Mouse (Mus musculus) cerebellum, adult (tissue): ENCODE data around the gene Nlgn2.
A peak's percentile ranks its signal among the peaks of the same experiment; 100 is the strongest.

Experiments used
- ATAC-seq: cut with Nextera tagmentation; 2 replicates; pipeline ENCODE4 v1.9.2; 2017; ENCODE audit warnings: mild to moderate bottlenecking, moderate library complexity, mixed read lengths; ENCODE audit not compliant: insufficient number of reproducible peaks, low FRiP score, low TSS enrichment

Gene Nlgn2

GRCm38 (mm10) chr11:69799394-69800137 is 38.0 kb downstream of the Nlgn2 start:
- ATAC-seq, result no peak

- ATAC-seq, result no peak
Observed at GRCm38 (mm10) chr11:69797924-69798323, 39.7 kb downstream of the Nlgn2 start.

GRCm38 (mm10) chr11:69795983-69796435 is 41.6 kb downstream of the Nlgn2 start:
- ATAC-seq, result no peak

DNA sequence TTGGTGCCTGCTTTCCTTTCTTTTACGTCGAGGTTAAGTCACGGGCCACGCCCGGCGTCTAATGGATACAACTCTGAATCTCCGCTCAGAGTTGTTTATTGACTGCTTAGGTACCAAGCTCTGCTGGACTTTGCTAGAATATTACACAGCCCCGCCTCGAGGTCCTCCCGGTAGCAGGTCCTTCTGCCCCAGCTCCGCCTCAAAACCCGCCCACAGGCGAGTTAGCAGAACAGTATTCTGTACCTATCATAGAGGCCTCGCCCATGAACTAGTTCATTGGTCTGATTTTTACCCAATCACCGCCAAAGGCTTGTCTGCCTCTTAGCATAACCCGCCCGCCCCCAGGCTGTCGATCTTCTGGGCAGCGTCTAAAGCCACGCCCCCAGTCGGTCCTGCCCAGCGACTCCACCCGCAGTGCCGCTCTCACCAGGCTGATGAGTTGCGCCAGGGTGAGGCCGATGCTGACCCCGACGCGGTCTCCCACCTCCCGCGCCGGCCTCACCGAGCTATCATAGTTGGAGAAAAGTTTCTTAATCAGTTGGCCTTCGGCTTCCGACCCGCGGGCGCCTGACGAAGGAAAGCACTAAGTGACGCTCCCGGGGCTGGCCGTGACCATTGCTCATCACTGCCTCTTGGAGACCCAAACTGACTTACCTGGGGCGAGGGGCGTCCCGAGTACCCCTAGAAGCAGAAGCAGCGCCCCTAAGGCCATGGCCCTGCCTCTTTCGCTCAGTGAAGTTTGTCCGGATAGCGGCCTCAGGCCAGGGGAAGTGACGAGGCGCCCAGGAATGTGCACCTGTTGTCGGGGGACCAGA is 42.2 kb downstream of the Nlgn2 start, which contains the start of gene Chrnb1:
Chrnb1 (minus strand) TSS at position 776 of the 815 bp plus-strand sequence.
- ATAC-seq, result peak; percentile 95

GRCm38 (mm10) chr11:69793429-69793828 is 44.2 kb downstream of the Nlgn2 start:
- no peak for ATAC-seq

GRCm38 (mm10) chr11:69791420-69791819 is 46.2 kb downstream of the Nlgn2 start:
- ATAC-seq, result no peak

- no peak for ATAC-seq
Observed at GRCm38 (mm10) chr11:69789431-69789830, 48.2 kb downstream of the Nlgn2 start.

DNA sequence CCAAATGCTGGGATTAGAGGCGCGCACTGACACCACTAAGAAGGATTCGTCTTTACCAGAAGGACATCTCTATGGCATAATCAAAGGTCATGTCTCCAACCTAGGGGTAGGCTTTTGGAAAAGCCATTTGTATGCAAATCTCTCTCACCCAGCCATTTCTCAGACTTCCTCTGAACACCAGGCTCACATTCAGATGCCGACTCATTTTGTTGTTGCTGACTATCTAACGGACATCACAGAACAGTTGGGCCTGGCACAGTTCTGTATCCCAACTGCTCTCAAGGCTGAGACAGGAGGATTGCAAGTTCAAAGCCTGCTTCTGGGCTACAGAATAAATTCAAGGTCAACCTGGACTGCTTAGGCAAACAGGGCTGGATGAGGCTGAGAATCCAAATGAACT is 50.3 kb downstream of the Nlgn2 start:
- no peak for ATAC-seq

DNA sequence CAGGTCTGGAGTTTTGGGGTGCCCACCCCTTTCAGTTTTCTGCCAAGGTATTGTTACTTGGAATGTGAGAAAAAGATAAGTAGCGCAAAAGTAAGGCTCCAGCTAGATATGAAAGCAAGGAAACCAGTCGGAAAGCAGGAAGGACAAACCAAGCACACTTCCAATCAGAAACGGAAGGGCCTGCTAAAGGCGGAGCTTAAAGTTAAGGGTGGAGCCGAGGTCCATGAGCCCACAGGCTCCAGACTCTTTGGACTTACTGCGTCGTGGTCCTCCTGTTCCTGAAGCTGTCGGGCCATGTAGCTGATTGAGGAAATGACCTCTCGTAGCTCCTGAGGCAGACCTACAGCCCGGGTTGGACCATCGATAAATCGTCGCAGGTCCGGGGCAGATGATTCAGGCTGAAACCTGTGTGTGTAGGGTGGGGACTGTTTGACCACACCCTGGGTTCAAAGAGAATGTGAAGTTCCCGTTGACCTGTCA is 52.8 kb downstream of the Nlgn2 start:
- ATAC-seq, result no peak

DNA sequence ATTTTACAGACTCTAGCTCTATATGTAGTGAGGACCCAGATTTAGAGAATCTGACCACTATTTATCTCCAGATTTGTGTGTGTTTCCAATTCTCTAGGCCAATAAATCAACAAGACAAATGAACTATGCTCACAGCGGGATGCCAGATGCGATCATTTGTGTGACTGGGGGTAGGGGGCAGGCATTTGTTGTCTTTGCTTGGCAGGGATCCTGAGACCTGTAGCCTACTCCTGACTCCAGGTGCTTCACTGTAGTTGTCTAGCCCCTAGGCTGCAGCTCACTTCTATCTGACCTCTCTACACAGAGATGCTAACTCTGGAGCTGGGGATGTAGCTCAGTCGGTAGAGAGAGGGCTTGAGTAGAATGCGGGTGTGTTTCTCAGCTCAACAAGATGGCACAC is 55.8 kb downstream of the Nlgn2 start:
- no peak for ATAC-seq

DNA sequence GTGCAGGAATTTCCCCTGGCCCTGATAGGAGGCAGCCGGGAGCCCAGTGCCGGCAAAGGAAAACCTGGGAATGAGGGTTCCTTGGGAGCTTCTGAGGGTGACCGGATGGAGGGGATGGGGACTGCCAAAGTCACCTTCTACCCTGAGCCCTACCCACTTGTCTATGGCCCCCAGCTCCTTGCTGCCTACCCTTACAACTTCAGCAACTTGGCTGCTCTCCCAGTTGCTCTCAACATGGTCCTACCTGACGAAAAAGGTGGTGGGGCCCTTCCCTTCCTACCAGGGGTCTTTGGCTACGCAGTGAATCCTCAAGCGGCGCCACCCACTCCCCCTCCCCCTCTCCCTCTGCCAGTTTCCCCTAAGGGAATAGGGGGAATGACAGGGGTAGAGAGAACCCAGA is 58.6 kb downstream of the Nlgn2 start:
- ATAC-seq, result no peak

DNA sequence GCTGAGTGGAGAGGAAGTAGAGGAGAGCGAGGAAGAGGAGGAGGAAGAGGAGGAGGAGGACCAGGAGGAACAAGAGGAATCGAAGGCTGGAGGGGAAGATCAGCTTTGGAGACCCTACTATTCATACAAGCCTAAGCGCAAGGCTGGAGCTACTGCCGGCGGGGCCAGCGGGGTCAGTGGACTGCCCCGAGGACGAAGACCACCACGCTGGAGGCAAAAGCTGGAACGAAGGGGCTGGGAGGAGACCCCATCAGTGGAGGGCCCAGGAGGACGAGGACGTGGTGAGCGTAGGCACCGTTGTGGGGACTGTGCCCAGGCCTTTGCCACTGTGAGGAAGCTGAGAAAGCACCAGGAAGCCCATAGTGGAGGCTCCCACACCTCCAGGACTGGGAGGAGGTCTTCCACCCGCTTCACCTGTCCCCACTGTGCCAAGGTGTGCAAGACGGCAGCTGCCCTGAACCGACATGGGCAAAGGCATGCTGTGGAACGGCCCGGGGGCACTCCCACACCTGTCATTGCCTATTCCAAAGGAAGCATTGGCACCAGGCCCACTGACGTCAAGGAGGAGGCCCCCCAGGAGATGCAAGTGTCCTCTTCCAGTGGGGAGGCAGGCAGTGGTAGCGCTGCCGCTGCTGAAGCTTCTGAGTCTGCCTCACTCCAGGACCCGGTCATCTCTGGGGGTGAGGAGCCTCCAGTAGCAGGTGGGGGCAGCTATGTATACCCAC is 59.2 kb downstream of the Nlgn2 start:
- ATAC-seq, result no peak

GRCm38 (mm10) chr11:69777504-69778257 is 59.9 kb downstream of the Nlgn2 start:
- ATAC-seq, result no peak

DNA sequence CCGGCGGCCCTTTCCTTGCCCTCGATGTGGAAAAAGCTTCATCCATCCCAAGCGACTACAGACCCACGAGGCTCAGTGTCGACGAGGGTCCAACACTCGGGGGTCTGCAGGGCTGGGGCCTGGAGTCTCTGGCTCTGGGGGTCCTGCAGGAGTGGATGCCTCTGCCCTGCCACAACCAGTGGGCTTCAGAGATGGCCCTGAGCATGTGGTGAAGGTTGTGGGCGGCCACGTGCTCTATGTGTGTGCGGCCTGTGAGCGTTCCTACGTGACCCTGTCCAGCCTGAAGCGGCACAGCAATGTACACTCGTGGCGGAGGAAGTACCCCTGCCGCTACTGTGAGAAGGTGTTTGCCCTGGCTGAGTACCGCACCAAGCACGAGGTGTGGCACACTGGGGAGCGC is 61.1 kb downstream of the Nlgn2 start:
- ATAC-seq, result no peak

DNA sequence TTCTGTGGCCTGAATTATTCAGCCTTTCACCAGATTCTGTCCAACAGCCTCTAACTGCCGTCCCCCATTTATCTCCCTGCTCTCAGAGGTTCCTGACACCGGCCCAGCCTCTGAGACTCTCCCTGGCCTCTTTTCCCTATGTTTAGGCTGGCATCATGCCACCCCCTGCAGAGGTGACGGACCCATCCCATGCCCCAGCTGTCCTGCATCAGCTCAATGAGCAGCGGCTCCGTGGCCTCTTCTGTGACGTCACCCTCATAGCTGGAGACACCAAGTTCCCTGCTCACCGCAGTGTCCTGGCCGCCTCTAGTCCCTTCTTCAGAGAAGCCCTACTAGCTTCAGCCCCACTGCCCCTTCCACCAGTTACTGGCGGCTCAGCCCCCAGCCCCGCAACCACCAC is 61.9 kb downstream of the Nlgn2 start:
- ATAC-seq, result no peak

- ATAC-seq, result no peak
Observed at GRCm38 (mm10) chr11:69774961-69775360, 62.6 kb downstream of the Nlgn2 start.
